Mouse (Mus musculus) neural tube, embryonic 11.5 days (tissue): ENCODE measurements around the gene Rdm1. TPM values are rescaled to one million over a fixed set of nuclear protein-coding genes. Genes with fewer than 3 reads are reported as not detected.

ENCODE experiments used
- ATAC-seq: fragments of 200-750 bp; cut with Nextera tagmentation; 2 replicates; pipeline ENCODE4 v1.8.0; 2017; ENCODE audit warnings: moderate number of reproducible peaks, mild to moderate bottlenecking, moderate TSS enrichment, moderate library complexity; ENCODE audit not compliant: insufficient read depth, low FRiP score, low TSS enrichment
- DNase-seq: peaks from one replicate; pipeline ENCODE4 v3.0.0-alpha.2; 2015; ENCODE audit warnings: low spot score
- H3K27ac ChIP-seq: fragments of 300-500 bp; sonication (generic); 2 replicates; pipeline ENCODE4 v1.5.1; 2014; ENCODE audit warnings: low read depth, mild to moderate bottlenecking, low read length
- H3K27me3 ChIP-seq: fragments of 300-500 bp; sonication (generic); 2 replicates; pipeline ENCODE4 v1.6.1; 2014; ENCODE audit warnings: mild to moderate bottlenecking, low read length, mixed read lengths; ENCODE audit not compliant: control insufficient read depth, insufficient read depth
- H3K36me3 ChIP-seq: fragments of 300-500 bp; sonication (generic); 2 replicates; pipeline ENCODE4 v1.6.1; 2014; ENCODE audit warnings: mild to moderate bottlenecking, low read length, moderate library complexity, mixed read lengths; ENCODE audit not compliant: control insufficient read depth, insufficient read depth
- H3K4me1 ChIP-seq: fragments of 300-500 bp; sonication (generic); 2 replicates; pipeline ENCODE4 v1.6.1; 2014; ENCODE audit warnings: low read length, mixed read lengths; ENCODE audit not compliant: control insufficient read depth, insufficient read depth
- H3K4me2 ChIP-seq: fragments of 300-500 bp; sonication (generic); 2 replicates; pipeline ENCODE4 v1.6.1; 2014; ENCODE audit warnings: low read depth, mild to moderate bottlenecking, moderate library complexity
- H3K4me3 ChIP-seq: fragments of 300-500 bp; sonication (generic); 2 replicates; pipeline ENCODE4 v1.5.1; 2014; ENCODE audit warnings: low read depth, low read length
- H3K9ac ChIP-seq: fragments of 300-500 bp; sonication (generic); 2 replicates; pipeline ENCODE4 v1.6.1; 2014; ENCODE audit warnings: mild to moderate bottlenecking, low read length
- H3K9me3 ChIP-seq: fragments of 300-500 bp; sonication (generic); 2 replicates; pipeline ENCODE4 v1.6.1; 2016; ENCODE audit warnings: low read length; ENCODE audit not compliant: control insufficient read depth
- WGBS: fragments of 180-500 bp; shearing (Covaris S2); extraction: QIAGEN DNeasy Blood & Tissue Kit; methylation state at CpG from one replicate; pipeline ENCODE4 v1.1.7; 2014; 5-methylcytosine and 5-hydroxymethylcytosine counted together
- polyA plus RNA-seq: library from polyadenylated mRNA; unstranded; fragments of >200 nt; fragmentation: Nextera tagmentation; extraction: Ambion mirVana; gene quantifications from 2 replicates; pipeline ENCODE4 v1.2.1, GENCODE M21; 2014

Rdm1 gene
- polyA plus RNA-seq, 1 experiment from 2014 or later: 24.1 TPM

DNA sequence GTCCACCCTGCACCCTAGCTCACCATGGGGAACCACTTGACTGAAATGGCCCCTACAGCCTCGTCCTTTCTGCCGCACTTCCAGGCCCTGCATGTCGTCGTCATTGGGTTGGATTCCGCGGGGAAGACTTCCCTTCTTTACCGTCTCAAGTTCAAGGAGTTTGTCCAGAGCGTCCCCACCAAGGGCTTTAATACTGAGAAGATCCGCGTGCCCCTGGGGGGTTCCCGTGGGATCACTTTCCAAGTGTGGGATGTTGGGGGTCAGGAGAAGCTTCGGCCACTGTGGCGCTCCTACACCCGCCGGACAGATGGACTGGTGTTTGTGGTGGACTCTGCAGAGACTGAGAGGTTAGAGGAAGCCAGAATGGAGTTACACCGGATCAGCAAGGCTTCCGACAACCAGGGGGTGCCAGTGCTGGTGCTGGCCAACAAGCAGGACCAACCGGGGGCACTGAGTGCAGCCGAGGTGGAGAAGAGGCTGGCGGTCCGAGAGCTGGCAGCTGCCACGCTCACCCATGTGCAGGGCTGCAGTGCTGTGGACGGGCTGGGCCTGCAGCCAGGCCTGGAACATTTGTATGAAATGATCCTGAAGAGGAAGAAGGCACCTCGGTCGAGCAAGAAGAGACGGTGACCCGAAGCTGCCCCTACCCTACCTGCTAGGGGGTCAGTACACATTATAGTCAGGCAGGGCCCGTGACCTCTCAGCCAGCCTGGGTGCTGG is 39.8 kb downstream of the Rdm1 start:
- 78% methylated on average over 28 of the region's 28 CpGs for WGBS
- H3K9me3 ChIP-seq: no peaks in the 10 kb centered on the region
- H3K27me3 ChIP-seq: no peaks in the 10 kb centered on the region
- peak overlapping the region; percentile 39 for H3K4me2 ChIP-seq
- H3K9ac ChIP-seq: peak overlapping the region; percentile 15; the same call in 1 of the 2 replicates
- ATAC-seq (no peak), DNase-seq (no peak)
- no peaks in the 10 kb centered on the region for H3K36me3 ChIP-seq
- no peak overlapping the region for H3K27ac ChIP-seq
- peak overlapping the region; percentile 63 for H3K4me3 ChIP-seq
- H3K4me1 ChIP-seq: no peaks in the 10 kb centered on the region

DNA sequence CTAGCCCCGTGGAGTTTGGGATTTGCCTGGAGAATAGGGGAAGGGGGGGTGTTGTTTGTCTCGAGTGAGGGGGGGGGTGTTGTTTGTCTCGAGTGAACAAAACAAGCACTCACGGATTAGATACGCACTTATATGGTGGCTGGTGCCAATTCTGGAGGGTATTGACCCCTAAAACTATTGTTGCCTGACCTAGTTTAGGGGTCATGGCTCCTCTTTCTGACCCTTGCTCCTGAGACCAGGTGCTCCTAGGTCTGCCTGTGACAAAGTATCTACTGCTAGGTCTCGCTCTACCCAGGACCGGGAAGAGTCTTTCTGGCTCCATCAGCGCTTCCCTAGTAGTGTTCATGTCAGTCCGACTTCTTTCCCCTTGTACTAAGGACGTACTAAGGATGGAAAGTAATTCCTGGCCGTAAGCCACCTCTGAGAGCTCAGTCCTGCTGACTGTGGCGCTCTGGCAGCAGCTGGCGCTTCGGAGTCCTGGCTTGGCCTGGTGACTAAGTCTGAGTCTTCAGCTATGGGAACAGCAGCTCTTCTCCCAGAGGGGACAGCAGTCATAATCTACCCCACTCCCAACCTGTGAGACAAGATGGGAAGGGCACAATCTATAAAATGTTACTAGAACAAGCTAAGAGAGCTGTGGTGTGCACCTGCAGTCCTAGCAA is 41.0 kb downstream of the Rdm1 start:
- Histone ChIP-seq H3K4me3 (peak overlapping the region; percentile 63), H3K27ac (no peak overlapping the region), H3K4me2 (peak overlapping the region; percentile 39), H3K36me3 (no peaks in the 10 kb centered on the region), H3K9me3 (no peaks in the 10 kb centered on the region), H3K4me1 (no peaks in the 10 kb centered on the region), H3K9ac (no peak overlapping the region), H3K27me3 (no peaks in the 10 kb centered on the region)
- no peak for ATAC-seq
- WGBS: 73% methylated on average over 14 of the region's 14 CpGs
- DNase-seq: no peak

DNA sequence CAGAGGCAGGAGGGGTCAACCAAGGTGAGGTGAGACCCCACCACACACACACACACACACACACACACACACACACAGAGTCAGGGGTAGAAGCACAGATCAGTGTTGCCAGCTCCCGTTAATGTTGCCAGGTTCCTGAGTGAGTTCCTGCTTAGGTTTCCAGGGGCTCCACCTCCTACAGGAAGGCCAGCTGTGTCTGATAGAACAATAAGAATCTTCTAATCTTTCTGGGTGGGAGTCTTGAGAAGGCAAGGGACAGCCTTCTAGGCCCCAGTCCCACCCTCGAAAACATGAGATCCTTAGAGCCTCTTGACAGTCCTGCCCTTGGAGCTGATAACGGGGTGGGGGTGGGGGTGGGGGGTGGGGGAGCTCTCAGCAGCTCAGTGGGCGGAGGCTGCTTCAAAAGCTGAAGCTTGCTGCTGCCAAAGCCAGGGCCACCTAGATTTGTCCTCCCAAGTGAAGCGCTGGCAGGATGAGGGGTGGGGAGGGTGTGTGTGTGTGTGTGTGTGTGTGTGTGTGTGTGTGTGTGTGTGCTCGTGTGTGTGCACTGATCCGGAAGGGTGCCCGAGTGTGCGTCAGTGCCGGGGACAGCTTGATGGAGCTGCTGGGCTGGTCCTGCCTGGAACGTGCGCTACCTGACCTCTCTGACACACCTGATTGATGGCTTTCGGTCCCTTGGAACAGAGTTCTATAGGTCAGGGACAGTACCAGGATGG is 41.7 kb downstream of the Rdm1 start:
- Histone ChIP-seq H3K4me3 (0 out of 2 replicates have a peak overlapping the region, but pooled peaks have one; percentile 63), H3K36me3 (no peaks in the 10 kb centered on the region), H3K27me3 (no peaks in the 10 kb centered on the region), H3K4me2 (peak overlapping the region; percentile 39), H3K27ac (no peak overlapping the region), H3K4me1 (no peaks in the 10 kb centered on the region), H3K9me3 (no peaks in the 10 kb centered on the region), H3K9ac (no peak overlapping the region)
- DNase-seq (no peak), ATAC-seq (no peak)
- 56% methylated on average over 13 of the region's 13 CpGs for WGBS

DNA sequence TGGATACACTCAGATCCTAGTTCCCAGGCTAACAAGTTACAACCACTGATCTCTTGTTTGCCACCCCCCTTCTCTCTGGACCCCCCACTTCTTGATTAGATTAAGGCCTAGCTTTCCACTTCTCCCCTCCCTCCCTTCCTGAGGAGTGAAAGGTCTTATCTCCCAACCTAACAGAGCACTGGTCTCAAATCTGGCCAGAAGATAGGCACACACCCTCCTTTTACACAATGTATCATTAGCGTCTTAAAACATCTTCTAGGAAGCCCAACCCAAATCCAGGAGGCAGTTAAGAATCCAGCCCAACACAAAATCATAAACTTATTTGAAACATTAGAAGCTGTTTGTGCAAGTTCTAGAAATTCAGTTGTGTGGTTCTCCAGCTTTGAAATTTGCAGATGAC is 43.3 kb downstream of the Rdm1 start:
- Histone ChIP-seq H3K4me1 (no peaks in the 10 kb centered on the region), H3K9me3 (no peaks in the 10 kb centered on the region), H3K27me3 (no peaks in the 10 kb centered on the region), H3K36me3 (no peaks in the 10 kb centered on the region), H3K9ac (no peak overlapping the region), H3K4me3 (no peak overlapping the region), H3K4me2 (no peak overlapping the region), H3K27ac (no peak overlapping the region)
- DNase-seq (no peak), ATAC-seq (no peak)
- WGBS: 91% methylated on average over 1 of the region's 1 CpGs

DNA sequence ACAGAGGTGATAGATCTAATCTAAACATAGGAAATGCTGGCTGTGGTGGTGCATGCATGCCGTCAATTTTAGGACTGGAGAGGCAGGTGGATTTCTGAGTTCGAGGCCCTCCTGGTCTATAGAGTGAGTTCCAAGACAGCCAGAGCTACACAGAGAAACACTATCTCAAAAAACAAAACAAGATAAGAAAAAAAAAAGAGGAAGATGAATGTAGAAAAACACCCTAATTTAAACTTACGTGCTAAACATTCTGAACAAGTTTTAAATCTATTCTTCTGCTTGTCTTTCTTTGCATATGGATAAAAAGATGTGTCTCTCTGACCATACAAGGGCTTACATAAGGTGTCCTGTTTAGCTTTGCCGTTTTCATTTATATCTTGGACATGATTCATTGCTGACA is 44.3 kb downstream of the Rdm1 start:
- no peak overlapping the region for H3K4me2 ChIP-seq
- DNase-seq: no peak
- H3K9ac ChIP-seq: no peak overlapping the region
- H3K36me3 ChIP-seq: no peaks in the 10 kb centered on the region
- WGBS: 86% methylated on average over 4 of the region's 4 CpGs
- no peaks in the 10 kb centered on the region for H3K27me3 ChIP-seq
- H3K4me1 ChIP-seq: no peaks in the 10 kb centered on the region
- no peak overlapping the region for H3K4me3 ChIP-seq
- no peaks in the 10 kb centered on the region for H3K9me3 ChIP-seq
- ATAC-seq: no peak
- no peak overlapping the region for H3K27ac ChIP-seq

DNA sequence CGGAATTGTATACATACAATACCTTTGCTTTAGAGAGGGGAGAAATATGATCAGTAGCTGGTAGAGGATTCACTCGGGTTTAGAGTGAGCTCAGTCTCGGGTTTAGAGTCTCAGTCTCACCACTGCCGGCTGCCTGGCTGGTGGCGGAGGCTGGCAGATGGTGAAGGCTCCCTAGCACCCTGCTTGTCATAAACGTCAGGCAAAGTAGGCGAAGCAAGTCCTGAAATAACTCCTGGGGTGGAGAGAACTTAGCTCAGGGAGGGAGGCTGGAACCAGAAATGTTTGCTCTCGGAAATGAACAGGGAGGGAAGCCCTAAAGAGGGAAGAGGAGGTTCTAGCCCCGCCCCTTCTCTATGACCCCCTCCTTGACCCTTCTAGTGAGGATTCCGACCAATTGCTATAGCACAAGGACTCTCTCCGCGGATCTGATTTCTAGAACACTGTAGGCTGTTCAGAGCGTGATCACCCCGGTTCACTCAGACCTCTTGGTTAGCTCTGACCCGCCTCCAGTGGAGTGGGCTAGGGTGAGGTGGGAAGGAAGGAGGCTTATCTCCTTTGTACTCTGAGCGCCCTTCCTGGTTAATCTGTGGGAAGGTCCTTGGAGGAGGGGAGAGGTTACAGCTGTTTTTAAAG is 46.1 kb downstream of the Rdm1 start:
- WGBS: 30% methylated on average over 16 of the region's 16 CpGs
- Histone ChIP-seq H3K9me3 (no peaks in the 10 kb centered on the region), H3K27ac (0 out of 2 replicates have a peak overlapping the region, but pooled peaks have one; percentile 49), H3K4me3 (no peak overlapping the region), H3K36me3 (no peaks in the 10 kb centered on the region), H3K9ac (no peak overlapping the region), H3K4me1 (no peaks in the 10 kb centered on the region), H3K27me3 (no peaks in the 10 kb centered on the region), H3K4me2 (no peak overlapping the region)
- ATAC-seq (no peak), DNase-seq (no peak)

DNA sequence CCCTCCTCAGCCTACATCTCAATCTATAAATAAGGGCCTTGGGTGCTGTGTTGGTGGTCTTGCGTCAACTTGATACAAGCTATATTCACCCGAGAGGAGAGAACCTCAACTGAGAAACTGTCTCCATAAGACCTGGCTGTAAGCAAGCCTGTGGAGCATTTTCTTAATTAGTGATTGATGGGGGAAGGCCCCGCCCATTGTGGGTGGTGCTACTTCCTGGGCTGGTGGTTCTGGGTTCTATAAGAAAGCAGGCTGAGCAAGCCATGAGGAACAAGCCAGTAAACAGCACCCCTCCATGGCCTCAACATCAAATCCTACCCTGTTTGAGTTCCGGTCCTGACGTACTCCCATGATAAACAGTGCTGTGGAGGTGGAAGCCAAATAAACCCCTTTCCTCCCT is 47.1 kb downstream of the Rdm1 start:
- Histone ChIP-seq H3K9me3 (no peaks in the 10 kb centered on the region), H3K4me1 (no peaks in the 10 kb centered on the region), H3K36me3 (no peaks in the 10 kb centered on the region), H3K9ac (no peak overlapping the region), H3K4me3 (no peak overlapping the region), H3K27me3 (no peaks in the 10 kb centered on the region), H3K27ac (no peak overlapping the region), H3K4me2 (no peak overlapping the region)
- WGBS: 92% methylated on average over 5 of the region's 5 CpGs
- ATAC-seq (no peak), DNase-seq (no peak)

DNA sequence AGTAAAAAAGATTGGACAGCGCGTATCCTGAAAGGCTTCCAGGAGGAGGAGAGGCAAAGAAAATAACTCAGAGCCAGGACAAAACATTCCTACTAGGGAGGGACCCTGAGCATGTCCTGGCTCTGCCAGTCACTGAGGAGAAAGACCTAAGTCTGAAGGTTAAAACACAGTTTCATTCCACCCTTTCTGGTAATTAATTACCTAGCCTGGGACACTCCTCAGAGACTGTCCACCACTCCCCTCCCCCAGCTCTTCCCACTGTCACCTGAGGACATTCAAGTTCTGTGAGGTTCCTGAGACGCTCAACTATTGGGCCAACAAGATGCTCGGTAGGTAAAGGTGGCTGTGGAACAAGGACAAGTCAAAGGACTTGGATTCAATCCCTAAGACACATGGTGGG is 48.4 kb downstream of the Rdm1 start:
- no peaks in the 10 kb centered on the region for H3K27me3 ChIP-seq
- H3K4me2 ChIP-seq: no peak overlapping the region
- H3K4me1 ChIP-seq: no peaks in the 10 kb centered on the region
- H3K27ac ChIP-seq: no peak overlapping the region
- ATAC-seq (no peak), DNase-seq (no peak)
- WGBS: 92% methylated on average over 4 of the region's 4 CpGs
- H3K9me3 ChIP-seq: no peaks in the 10 kb centered on the region
- no peak overlapping the region for H3K9ac ChIP-seq
- no peak overlapping the region for H3K4me3 ChIP-seq
- no peaks in the 10 kb centered on the region for H3K36me3 ChIP-seq
